Mouse (Mus musculus) ES-E14 (cell line): ENCODE results near the gene Gpr62.

ENCODE experiments used
- CHD2 ChIP-seq: IDR thresholded peaks from 2 replicates; pipeline ENCODE4 v1.6.1; 2014; ENCODE audit warnings: mild to moderate bottlenecking, low read depth, low read length, inconsistent platforms
- ZNF384 ChIP-seq: IDR thresholded peaks from 2 replicates; pipeline ENCODE4 v1.6.1; 2012; ENCODE audit warnings: low read depth, low read length, inconsistent platforms

DNA sequence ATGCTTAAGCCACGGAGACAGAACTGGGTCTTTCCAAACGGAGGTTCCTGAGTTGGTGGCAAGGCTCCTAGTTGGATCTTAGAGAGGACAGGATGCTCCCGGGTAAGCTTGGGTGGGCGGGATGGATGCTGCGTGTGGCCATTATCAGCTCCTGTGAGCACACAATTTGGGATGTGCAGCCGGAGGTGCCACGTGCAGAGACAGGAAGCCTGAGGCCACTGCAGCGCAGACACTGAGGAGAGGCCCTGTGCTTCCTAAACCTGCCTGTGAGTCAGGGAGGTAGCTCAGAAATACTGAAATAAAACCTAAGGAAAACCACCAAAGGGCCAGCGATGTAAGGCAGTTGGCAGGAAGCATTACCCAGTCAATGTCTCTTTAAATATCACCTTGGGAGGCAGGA is 4.0 kb upstream of the Gpr62 start:
- no peak for TF ChIP-seq ZNF384
- TF ChIP-seq CHD2, result no peak
